Mouse (Mus musculus): ENCODE results near the gene Opcml.

Opcml gene

DNA sequence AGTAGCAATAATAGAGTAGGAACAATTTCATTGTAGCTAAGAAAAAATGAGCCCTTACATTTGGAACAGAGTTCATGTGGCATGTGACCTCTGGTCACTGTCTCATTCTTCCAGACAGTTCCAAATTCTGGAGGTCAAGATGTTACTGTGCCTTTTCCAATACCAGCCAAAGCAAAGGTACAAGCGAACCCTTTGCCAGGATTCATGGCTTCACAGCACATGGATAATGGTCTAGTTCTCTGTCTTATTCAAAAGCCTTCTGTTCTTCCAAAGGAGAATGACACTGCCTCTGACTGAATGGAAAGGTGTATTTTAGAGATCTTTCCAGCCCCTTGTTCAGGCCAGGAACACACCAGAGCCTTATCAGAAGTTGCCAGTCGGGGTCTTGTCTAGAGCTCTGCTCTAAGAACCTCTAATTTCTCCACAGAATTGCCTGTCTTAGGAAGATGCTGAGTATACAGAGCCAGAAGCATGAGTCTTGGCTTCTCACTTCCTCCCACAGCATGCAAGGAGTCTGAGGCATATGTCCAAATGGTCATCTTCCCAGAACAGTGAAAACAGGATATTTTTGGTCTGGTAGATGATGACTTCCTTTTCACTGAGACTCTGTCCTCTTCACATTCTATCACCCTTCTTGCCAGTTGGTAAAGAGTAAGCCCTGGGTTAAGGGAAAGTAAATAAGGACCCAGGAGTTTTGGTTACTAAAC is 827.8 kb downstream of the Opcml start:
- no peak for DNase-seq (ENCODE audit: low spot score in 2 of 2)

DNA sequence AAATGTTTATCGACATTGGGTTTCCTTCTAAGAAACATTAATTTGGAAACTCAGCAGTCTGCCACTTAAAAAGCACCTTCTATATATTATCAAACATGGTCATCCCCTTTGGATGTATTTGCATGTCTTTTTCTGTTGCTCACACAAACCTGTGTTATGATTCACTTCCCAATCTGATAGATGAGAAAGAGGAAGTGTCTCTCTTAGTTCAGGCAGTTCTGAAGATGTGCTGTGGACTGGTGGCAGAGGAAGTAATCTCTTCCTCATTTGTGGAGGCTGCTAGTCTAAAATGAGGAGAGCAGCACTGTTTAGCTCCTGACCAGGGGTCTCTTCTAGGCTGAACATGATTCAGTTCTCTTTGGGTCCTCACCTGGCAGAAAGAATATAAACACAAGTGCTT is 831.4 kb downstream of the Opcml start:
- no peak for DNase-seq (ENCODE audit: low spot score in 2 of 2)

DNA sequence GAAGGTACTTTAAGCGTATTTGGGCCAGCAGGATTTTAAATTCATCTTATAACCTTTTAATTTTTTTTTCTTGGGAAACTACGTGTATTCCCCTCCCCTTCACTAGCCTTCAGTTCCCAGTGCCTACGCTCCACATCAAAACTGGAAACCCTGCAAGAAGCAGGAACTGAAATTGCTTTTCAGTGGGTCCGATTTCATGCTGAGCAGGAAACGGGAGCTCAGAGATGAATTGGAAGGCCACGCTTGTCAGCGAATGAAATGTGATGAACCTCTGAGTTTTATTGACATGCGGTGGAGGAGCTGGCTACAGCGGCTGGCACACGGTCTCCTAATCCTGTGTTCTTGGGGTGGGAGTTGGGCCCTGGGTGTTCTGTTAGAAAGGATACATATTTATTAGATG is 834.3 kb downstream of the Opcml start:
- no peak for DNase-seq (ENCODE audit: low spot score in 2 of 2)

DNA sequence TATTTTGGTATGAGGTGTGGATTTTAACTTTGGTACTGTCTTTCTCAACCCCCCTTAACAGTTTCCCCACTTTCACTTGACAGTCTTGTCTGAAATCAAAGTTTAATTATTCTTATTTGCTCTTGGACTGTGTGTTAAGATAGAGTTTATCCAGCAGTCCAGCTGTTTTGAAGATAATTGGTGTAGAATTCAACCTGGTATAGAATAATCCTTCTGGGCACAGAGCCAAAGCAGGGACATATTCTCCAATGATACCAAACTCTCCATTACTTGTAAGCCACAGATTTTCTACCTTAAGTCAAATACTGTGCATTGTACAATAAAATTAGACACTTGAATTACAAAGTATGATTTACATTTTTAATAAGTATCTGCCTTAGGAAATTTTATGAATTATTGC is 852.2 kb downstream of the Opcml start:
- DNase-seq (ENCODE audit: low spot score in 2 of 2), result no peak

DNA sequence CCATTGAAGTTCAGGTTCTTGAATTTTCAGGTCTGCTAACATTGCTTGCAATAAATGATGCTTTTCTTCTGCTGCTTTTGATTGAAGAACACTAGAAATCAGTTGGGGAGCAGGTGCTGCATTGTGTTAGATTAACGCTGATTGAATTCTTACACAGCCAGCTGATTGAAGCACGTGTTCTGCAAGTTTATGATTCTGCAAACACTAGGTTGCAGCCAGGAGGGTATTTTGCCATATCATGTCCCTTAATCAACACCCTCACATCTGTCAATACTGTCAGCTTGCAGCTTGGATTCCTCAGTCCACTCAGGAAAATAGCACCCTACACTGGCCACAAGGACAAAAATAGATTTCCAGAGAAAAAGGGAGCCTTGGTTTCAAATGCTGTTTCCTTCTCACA is 853.5 kb downstream of the Opcml start:
- DNase-seq (ENCODE audit: low spot score in 2 of 2), result no peak

DNA sequence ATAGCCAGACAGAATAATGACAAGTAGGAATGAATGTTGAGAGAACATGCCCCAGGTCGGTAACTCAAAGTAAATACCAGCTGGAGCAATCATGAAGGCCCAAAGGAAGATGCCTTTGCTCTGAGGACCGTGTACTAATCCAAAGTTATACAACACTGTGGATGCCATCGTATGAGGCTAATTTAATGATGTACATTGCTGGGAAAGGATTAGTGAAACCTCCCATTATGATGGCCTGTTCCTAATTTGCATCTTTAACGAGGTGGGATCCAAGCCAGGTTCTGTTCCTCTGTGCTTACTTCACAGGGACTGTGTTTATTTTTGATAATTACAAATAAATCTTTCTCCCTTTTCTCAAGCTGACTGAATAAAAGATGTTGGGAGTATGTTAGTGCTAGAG is 859.5 kb downstream of the Opcml start:
- no peak for DNase-seq (ENCODE audit: low spot score in 2 of 2)

DNA sequence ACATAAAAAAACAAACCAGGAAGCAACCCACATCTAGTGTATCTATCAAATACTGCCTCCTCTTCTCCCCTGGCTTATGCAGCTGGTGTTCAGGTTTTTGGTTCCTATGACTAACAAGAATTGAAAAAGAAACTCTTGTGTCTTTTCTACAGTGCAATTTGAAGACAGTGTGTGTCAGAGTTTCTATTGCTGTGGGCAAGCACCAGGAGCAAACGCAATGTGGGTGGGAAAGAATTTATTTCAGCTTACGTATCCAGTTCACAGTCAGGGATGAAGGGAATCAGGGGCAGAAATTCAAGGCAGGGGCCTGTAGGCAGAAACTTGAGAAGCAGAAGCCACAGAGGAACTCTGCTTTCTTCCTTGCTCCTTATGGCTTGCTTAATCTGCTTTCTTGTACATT is 869.4 kb downstream of the Opcml start:
- no peak for DNase-seq (ENCODE audit: low spot score in 2 of 2)

DNA sequence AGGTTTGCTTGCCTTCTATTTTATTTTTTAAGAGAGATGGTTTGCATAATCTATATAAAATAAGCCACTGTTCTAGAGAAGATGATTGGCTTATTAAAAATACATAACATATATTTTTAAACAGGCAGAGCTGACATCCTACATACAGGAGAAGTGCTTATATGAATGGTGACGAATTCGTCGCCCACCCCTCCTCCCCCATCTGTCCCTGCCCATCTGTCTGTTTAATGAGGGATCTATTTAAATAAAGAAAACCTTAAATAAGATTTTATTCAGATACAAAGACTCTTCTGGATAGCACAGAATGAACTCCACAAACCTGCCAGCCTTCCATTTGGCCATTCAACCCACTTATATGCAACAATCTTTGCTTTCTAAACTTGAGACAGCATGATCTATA is 872.3 kb downstream of the Opcml start:
- no peak for DNase-seq (ENCODE audit: low spot score in 2 of 2)

DNA sequence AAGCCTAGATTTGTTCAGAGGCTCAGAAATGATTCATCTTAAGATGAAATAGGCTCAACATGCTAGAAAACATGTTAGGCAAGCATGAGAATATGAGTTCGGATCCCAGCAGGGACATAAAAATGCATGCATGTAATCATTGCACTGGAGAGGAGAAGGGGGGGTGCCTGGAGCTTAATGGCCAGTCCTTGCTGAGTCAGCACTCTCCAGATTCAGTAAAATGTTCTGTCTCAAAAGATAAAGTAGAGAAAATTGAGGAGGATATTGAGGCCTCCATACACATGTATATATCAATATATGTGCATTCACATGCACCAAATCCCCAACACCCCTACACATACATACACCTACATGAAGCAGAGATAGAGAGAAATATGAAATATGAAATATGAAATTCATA is 889.7 kb downstream of the Opcml start:
- DNase-seq (ENCODE audit: low spot score in 2 of 2), result no peak

DNA sequence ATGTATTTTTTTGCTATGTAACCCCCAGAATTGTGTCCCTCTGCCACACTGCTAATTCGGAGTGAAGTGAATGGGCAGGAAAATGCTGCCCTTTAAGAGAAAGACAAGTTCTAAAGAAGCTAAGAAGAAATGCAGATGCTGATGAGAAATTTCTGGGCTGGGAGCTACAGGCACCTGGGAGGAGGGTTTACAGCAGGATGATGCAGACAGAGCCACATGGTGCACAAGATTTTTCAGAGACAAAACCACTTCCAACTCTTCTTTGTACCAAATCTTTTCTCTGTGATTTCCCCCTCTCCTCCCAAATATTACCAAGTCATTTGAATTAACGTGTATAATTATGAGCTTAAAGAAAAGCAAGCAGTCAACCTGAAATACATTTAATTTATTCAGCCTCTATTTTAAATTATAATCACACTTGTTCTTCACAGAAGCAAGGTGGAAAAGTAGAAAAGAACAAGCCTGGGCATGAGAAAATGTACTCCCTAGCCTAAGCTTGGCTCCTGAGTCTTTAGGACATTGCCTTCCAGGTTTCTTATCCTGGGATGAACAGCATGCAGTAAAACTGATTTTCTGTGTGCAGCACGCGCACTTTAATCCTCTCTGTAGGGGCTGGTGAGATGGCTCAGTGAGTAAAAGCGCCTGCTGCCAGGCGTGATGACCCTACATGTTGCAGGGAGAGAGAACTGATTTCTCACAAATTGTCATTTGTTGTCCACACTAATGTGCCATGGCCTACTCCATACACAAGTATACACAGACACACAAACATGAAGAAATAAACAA is 890.9 kb downstream of the Opcml start:
- no peak for DNase-seq (ENCODE audit: low spot score in 2 of 2)

DNA sequence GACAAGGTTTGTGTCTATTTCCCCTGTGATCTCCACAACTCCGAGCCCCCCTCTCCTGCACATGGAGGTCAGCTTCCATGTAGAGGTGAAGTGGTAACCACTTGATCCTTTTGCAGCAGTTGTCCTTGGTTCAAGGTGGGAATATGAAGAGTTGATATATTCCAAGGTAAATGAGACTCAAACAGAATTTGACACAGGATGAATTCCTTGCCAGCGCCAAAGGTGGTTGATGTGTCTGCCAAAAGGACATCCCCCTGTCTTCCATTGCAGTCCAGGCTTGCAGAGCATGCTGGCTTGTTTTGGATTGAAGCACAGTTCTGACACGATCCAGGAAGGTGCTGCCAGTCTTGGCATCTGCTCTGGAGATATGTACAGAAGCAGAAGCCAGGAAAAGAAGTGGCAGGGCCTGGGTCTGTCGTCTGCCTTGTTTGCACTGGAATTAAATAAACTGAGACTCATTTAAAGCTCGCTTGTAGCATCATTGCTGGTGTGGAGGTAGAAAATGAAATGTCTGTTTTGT is 893.4 kb downstream of the Opcml start:
- no peak for DNase-seq (ENCODE audit: low spot score in 2 of 2)

DNA sequence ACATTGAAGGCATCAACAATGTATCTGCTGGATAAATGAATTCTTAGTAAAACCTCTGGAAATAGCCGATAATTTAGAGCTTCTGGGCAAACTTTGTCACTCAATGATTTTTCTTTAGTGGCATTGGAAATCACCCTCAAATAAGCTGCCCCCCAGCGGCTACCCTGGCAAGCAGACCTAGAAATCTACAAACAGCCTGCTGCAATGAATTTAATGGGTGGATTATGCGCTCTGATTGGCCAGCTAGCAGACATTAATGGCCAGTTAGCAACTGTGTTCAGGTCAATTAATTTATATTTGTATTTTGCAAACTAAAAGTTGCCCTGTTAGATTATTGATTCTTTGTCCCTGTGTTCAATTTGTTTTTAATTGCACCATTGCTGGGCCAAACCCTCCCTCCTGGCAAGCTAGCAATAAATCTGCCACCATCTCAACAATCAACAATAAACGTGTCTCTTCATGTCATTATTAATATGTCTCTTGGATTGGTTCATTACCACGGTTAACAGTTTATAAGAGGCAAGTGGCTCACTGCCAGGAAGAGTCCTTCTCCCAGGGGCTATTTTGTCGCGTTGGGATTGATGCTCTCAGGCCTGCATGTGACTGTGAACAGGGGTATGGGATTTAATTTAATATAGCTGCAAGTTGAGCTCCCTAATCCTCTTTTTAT is 896.5 kb downstream of the Opcml start:
- no peak for DNase-seq (ENCODE audit: low spot score in 2 of 2)

DNA sequence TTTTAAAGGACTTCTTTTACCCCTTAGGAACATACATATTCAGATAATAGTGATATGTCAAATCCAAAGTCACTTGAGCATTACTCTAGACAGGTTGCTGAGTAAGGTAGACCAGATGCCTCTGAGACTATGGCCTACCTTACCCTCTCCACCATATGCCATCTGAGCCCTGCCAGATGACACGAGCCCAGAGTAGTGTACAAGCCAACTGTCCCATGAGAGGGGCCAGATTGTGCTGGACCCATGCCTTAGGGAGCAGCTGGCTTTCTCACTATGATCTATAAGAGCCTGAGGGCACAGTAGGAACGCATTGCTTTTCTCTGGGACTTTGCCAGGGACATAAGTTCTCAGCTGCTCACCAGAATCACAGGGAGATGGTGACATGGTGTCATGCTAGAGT is 899.6 kb downstream of the Opcml start:
- DNase-seq (ENCODE audit: low spot score in 2 of 2), result no peak

DNA sequence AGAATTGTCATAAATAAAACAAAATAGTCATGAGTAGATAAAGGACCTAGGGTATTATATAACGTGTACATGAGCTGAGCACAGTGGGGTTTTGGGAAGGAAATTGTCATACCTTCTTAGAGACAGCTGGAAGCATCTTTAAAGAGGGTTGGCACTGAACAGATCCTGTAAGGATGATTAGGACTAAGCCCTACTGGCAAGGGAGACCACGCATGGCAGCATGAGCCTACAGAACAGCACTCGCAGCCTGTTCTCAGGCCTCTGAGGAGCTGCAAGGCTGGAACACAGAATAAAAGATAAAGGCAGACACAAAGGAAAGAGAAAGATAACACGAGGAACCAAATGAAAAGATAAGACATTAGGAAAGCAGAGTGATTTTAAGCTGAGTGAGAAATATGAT is 915.2 kb downstream of the Opcml start:
- DNase-seq (ENCODE audit: low spot score in 2 of 2), result no peak

DNA sequence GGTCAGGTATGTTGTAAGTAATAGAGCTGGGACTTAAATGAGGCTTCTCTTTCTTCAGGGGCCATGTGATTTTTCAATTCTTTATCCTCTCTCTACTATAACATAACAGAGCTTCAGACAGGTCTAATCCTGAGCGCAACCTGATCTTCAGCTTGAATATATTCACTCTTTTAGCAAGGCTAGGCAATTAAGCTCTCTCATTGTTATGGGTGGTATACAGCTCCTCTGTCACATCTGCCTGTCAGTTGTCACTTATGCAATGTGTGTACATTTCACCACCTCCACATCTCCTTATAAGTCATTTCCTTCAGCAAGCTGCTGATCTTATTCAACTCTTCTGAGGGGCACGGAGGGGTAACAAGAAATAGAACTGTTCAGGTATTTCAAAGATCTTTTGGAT is 924.0 kb downstream of the Opcml start:
- no peak for DNase-seq (ENCODE audit: low spot score in 2 of 2)

DNA sequence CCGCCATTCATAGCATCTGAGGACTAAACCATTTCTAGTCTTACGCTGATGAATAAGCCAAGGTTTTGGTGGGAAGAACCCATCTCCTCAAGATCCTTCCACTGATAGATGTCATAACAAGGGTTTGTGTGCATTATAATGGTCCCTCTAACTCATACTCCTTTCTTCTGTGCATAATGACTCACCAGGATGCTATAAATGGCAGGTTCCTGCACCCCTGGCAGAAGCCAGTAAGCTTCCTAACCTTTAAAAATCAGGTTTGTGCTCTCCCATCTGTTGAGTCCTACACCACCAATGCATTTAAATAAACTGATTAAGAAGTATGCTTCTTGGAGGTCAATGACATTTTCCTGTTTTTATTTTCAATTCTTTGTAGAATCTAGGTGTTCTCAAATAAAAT is 929.6 kb downstream of the Opcml start:
- DNase-seq (ENCODE audit: low spot score in 2 of 2), result no peak

DNA sequence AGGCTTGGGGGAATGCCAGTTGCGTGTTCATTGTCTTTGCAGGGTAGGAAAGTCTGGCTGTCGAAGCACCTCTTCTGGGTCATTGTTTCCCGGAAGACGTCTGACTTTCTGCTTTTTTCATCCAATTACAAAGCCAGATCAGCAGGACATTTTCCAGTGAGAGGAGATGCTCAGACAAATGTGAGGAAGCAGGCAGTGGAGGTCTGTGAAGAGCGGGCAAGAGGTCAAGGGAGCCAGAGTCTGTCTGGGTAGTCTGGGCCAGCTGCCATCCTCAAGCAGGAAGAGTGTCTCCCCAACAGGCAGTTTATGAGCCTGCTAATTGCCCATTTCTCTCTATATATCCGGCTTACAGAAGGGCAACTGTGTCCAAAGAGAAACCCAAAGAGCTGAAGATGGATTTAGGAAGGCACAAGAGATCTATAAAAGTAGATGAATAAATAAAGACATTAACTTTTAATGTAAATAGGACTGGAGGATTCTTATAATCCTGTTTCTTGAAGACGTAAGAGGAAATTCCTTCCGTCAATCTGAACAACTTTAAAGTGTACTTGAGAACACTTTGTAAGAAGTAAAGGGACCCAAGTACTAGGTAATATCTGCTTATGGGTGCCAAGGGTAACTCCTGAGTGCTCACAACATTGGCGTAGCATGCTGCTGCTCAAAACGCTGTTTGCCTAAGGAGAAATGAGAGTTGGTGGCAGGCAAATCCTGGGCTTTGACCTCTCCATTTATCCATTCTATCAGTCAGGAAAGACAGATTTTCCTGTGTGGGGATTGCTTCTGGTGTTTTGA is 941.4 kb downstream of the Opcml start:
- no peak for DNase-seq (ENCODE audit: low spot score in 2 of 2)

DNA sequence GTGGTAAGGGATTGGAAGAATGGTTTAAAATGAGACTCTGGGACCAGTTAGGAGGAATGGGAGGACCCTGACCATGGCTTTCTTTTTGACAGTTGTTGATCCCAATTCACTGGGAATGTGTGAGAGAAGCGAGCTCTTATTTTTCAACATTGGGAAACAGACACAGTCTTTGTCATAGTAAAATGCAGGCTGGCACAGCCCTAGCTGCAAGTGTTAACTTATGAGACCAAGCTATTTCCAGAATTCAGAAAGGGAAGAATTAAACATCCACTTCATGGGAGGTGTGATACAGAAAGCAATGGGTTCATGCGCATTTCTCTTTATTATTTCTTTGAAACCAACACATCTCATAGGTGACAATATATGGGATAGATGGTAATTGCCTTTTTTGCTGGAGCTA is 947.4 kb downstream of the Opcml start:
- no peak for DNase-seq (ENCODE audit: low spot score in 2 of 2)

DNA sequence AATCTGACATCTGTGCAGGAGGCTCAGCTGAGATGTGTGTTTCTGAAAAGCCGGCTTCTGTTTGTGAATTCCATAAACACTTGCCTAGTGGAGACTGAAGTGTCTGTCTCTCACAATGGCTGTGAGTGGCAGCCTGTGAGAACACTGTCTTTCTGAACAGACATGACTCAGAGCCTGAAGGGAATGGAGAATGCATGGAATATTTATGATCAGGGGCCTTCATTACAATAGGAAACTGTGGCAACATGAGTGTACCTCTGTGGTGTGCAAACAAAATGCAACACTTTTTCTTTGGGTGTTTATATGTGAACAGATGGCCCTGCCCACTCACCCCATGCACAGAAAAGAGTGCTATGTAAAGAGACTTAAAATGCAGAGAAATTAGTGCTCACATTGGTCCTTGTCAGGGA is 947.9 kb downstream of the Opcml start:
- DNase-seq (ENCODE audit: low spot score in 2 of 2), result no peak

DNA sequence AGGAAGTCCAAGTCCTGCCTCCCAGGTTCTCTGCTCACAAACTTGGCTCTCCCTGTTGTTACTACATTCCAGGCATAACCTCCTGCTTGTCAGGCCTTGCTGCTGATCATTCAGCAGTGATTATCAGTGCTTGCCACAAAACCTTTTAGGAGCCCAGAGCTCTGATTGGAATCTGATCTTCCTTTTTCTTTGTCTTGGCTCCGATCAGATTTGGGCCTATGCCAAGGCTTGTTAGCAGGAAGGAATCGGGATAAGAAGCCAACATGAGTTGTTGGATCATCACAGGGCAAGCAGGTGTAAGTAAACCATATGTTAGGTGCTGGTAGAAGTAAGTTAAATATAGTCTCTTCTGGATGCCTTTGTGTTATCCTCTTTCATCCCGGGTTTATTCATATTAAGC is 954.2 kb downstream of the Opcml start:
- no peak for DNase-seq (ENCODE audit: low spot score in 2 of 2)

DNA sequence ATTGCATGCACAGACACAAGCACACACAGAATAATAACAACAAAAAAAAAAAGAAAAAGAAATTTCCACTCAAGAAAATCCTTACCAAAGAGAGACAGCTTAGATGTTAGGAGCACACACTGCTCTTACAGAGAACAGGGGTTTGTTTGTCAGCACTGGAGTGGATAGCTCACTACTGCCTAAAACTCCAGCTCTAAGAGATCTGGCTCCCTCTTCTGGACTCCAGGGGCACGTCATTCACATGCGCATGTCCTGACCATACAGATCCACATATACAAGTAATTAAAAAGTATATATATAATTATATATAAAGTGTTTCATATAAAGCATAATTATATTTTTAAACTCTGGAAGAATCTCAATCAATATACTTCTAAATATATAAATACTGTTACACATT is 958.3 kb downstream of the Opcml start:
- no peak for DNase-seq (ENCODE audit: low spot score in 2 of 2)

DNA sequence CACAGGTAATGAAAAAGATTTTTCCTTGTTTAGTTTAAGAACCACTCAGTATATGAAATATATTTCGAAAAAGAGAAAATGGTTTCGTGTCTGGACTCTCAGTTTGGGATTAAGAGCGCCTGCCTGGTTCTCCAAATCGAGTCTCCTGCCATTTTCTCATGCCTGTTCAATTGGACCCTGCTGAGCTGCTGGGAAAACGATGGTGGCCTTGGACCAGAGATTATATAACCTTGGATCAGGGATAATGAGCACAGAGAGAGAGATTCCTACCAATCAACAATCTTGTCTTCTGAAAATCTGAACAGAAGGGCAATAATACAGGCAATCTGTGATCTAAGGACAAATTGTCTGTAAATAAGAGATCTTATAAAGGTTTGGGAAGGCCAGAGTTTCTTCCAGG is 962.3 kb downstream of the Opcml start:
- DNase-seq (ENCODE audit: low spot score in 2 of 2), result no peak
